Mouse (Mus musculus): ENCODE results near the gene Krtap5-5. TPM values are rescaled to one million over a fixed set of nuclear protein-coding genes. Genes with fewer than 3 reads are reported as not detected.

The Krtap5-5 gene
- polyA plus RNA-seq, 1 experiment from 2014 or later, result 0.16 TPM

Other genes starting within 250 kb of the Krtap5-5 start
- 92.2 and 93.5 TPM in 2 replicates for gene Mob2, start 168.9 kb downstream of the Krtap5-5 start, polyA plus RNA-seq (2015; fragmentation: Nextera tagmentation; extraction: Ambion mirVana)
- 0.34 and 0.58 TPM in 2 replicates for gene Dusp8, start 134.1 kb downstream of the Krtap5-5 start, polyA plus RNA-seq (2015; fragmentation: Nextera tagmentation; extraction: Ambion mirVana)
- gene Gm45618, start 109.2 kb downstream of the Krtap5-5 start, polyA plus RNA-seq (2015; fragmentation: Nextera tagmentation; extraction: Ambion mirVana), result not detected in 2 replicates
- not detected in 2 replicates for gene Gm39115, start 93.9 kb downstream of the Krtap5-5 start, polyA plus RNA-seq (2015; fragmentation: Nextera tagmentation; extraction: Ambion mirVana)
- gene Gm45337, start 85.4 kb downstream of the Krtap5-5 start, polyA plus RNA-seq (2015; fragmentation: Nextera tagmentation; extraction: Ambion mirVana), result not detected in 2 replicates
- not detected in 2 replicates for gene Gm29735, start 72.9 kb downstream of the Krtap5-5 start, polyA plus RNA-seq (2015; fragmentation: Nextera tagmentation; extraction: Ambion mirVana)
- not detected in 2 replicates for gene Gm4553, start 64.2 kb downstream of the Krtap5-5 start, polyA plus RNA-seq (2015; fragmentation: Nextera tagmentation; extraction: Ambion mirVana)
- gene Krtap5-2, start 54.0 kb downstream of the Krtap5-5 start, polyA plus RNA-seq (2015; fragmentation: Nextera tagmentation; extraction: Ambion mirVana), result not detected in 2 replicates
- not detected in 2 replicates for gene Gm10153, start 39.6 kb downstream of the Krtap5-5 start, polyA plus RNA-seq (2015; fragmentation: Nextera tagmentation; extraction: Ambion mirVana)
- gene Krtap5-3, start 28.6 kb downstream of the Krtap5-5 start, polyA plus RNA-seq (2015; fragmentation: Nextera tagmentation; extraction: Ambion mirVana), result not detected in 2 replicates
- not detected in 2 replicates for gene Gm7579, start 18.1 kb downstream of the Krtap5-5 start, polyA plus RNA-seq (2015; fragmentation: Nextera tagmentation; extraction: Ambion mirVana)
- gene Gm40460, start 11.1 kb upstream of the Krtap5-5 start, polyA plus RNA-seq (2015; fragmentation: Nextera tagmentation; extraction: Ambion mirVana), result not detected in 2 replicates
- not detected in 2 replicates for gene Gm2431, start 28.4 kb upstream of the Krtap5-5 start, polyA plus RNA-seq (2015; fragmentation: Nextera tagmentation; extraction: Ambion mirVana)
- gene Gm4559, start 44.4 kb upstream of the Krtap5-5 start, polyA plus RNA-seq (2015; fragmentation: Nextera tagmentation; extraction: Ambion mirVana), result not detected in 2 replicates
- not detected in 2 replicates for gene Krtap5-1, start 67.1 kb upstream of the Krtap5-5 start, polyA plus RNA-seq (2015; fragmentation: Nextera tagmentation; extraction: Ambion mirVana)
- not detected in 2 replicates for gene Krtap5-4, start 73.6 kb upstream of the Krtap5-5 start, polyA plus RNA-seq (2015; fragmentation: Nextera tagmentation; extraction: Ambion mirVana)
- 8.5 and 10.6 TPM in 2 replicates for gene Ifitm10, start 143.8 kb upstream of the Krtap5-5 start, polyA plus RNA-seq (2015; fragmentation: Nextera tagmentation; extraction: Ambion mirVana)
- gene Gm49369, start 152.7 kb upstream of the Krtap5-5 start, polyA plus RNA-seq (2015; fragmentation: Nextera tagmentation; extraction: Ambion mirVana), result 5.1 TPM in 1 of 2 replicates, not detected in the other
- 395 and 403 TPM in 2 replicates for gene Ctsd, start 158.1 kb upstream of the Krtap5-5 start, polyA plus RNA-seq (2015; fragmentation: Nextera tagmentation; extraction: Ambion mirVana)
- gene Syt8, start 204.9 kb upstream of the Krtap5-5 start, polyA plus RNA-seq (2015; fragmentation: Nextera tagmentation; extraction: Ambion mirVana), result 0.34 and 0.75 TPM in 2 replicates
- 14.1 and 14.3 TPM in 2 replicates for gene Tnni2, start 211.8 kb upstream of the Krtap5-5 start, polyA plus RNA-seq (2015; fragmentation: Nextera tagmentation; extraction: Ambion mirVana)
- 655 and 664 TPM in 2 replicates for gene Lsp1, start 230.8 kb upstream of the Krtap5-5 start, polyA plus RNA-seq (2015; fragmentation: Nextera tagmentation; extraction: Ambion mirVana)